Mouse (Mus musculus) midbrain, embryonic 15.5 days (tissue): ENCODE results near the gene Znrd1as. TPM values are rescaled to one million over a fixed set of nuclear protein-coding genes. Genes with fewer than 3 reads are reported as not detected.

Experiments
- ATAC-seq: fragments of 200-750 bp; cut with Nextera tagmentation; replicated peaks from 2 replicates; pipeline ENCODE4 v1.8.0; 2017; ENCODE audit warnings: moderate TSS enrichment
- H3K27ac ChIP-seq: fragments of 300-500 bp; sonication (generic); 2 replicates; pipeline ENCODE4 v1.5.1; 2015; ENCODE audit warnings: mild to moderate bottlenecking, inconsistent platforms
- H3K27me3 ChIP-seq: fragments of 300-500 bp; sonication (generic); replicated peaks from 2 replicates; pipeline ENCODE4 v1.6.1; 2015; ENCODE audit warnings: inconsistent platforms
- H3K36me3 ChIP-seq: fragments of 300-500 bp; sonication (generic); replicated peaks from 2 replicates; pipeline ENCODE4 v1.6.1; 2015; ENCODE audit warnings: inconsistent platforms
- H3K4me1 ChIP-seq: fragments of 300-500 bp; sonication (generic); 2 replicates; pipeline ENCODE4 v1.6.1; 2015; ENCODE audit warnings: inconsistent platforms
- H3K4me2 ChIP-seq: fragments of 300-500 bp; sonication (generic); 2 replicates; pipeline ENCODE4 v1.6.1; 2015; ENCODE audit warnings: inconsistent platforms, mild to moderate bottlenecking, moderate library complexity
- H3K4me3 ChIP-seq: fragments of 300-500 bp; sonication (generic); 2 replicates; pipeline ENCODE4 v1.5.1; 2015; ENCODE audit warnings: mild to moderate bottlenecking, inconsistent platforms
- H3K9ac ChIP-seq: fragments of 300-500 bp; sonication (generic); 2 replicates; pipeline ENCODE4 v1.6.1; 2015; ENCODE audit warnings: mild to moderate bottlenecking, inconsistent platforms
- H3K9me3 ChIP-seq: fragments of 300-500 bp; sonication (generic); 2 replicates; pipeline ENCODE4 v1.6.1; 2016; ENCODE audit warnings: inconsistent platforms
- WGBS: fragments of 180-500 bp; shearing (Covaris S2); methylation state at CpG from one replicate; pipeline ENCODE4 v1.1.7; 2015; ENCODE audit warnings: mixed read lengths; 5-methylcytosine and 5-hydroxymethylcytosine counted together
- polyA plus RNA-seq: library from polyadenylated mRNA; unstranded; fragments of >200 nt; fragmentation: Nextera tagmentation; extraction: Ambion mirVana; gene quantifications from 2 replicates; pipeline ENCODE4 v1.2.1, GENCODE M21; 2015

Gene Znrd1as
- 4.7 and 4.9 TPM in 2 replicates for polyA plus RNA-seq

DNA sequence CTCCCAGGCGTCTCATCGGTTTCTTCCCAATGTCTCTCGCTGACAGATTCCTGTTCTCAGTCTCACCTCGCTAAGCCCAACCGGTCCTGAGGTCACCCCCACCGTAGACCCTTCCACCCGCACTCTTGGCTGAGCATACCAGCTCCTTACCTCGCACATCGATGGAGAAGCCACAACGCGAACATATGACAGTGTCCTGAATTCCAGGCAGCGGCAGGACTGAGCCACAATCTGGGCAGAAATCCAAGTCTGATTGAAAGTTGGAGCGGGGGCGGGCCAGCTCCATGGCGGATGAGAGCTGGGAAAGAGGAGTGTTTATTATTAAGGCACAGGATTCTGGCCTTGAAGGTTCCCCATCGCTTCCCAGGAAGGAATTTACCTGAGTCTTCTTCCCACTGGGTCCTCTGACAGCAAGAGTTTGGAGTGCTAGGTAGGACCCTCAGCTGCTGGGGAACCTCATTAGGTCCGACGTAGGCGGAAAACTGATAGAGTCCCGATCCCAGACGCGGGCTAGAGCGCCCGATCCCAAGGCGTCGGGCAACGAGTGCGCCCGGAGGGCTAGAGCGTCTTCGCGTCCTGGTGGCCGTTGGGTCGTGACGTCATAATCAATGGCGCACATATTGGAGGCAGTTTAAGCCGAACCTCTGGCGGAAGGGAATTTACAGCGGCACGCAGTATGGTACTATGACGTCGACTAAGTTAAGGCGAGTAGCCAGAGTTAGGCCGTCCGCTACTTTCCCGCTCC lies at the start of gene Znrd1as, which contains the start of gene Znrd1:
Znrd1as (plus strand) TSS at position 594 of the 745 bp plus-strand sequence.
Znrd1 (minus strand) TSS at position 561 of the 745 bp plus-strand sequence.
- peak; percentile 97 for ATAC-seq
- Histone ChIP-seq H3K27me3 (no peaks in the 10 kb centered on the region), H3K36me3 (peaks cover 10% of the 10 kb centered on the region; the same call in 1 of the 2 replicates), H3K4me1 (peaks cover 27% of the 10 kb centered on the region), H3K4me2 (peak within 1 kb of the TSS; percentile 84), H3K4me3 (peak within 1 kb of the TSS; percentile 67), H3K9me3 (no peaks in the 10 kb centered on the region), H3K9ac (peak within 1 kb of the TSS; percentile 66), H3K27ac (peak within 1 kb of the TSS; percentile 80)
- under 1% methylated on average over 46 of the region's 46 CpGs for WGBS

DNA sequence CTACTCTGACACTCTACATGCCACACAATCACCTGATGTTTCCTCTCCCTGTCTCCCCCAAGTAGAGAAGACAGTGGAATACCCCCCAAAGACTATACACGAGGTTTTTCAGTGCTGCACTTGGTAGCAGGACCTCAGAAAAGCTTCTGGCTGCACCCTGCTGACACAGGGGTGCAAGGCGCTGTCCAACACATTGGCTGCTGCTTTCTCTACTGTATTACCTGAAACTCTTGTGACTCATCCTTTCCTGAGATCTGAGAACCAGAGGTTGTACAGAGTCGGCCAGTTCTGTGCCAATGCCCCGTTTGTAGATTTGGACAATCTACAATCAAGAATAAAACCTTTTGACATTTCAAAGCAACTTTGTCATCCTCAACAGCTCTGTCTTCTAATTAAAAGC lies 48.6 kb upstream of the Znrd1as start:
- Histone ChIP-seq H3K27me3 (no peaks in the 10 kb centered on the region), H3K36me3 (no peaks in the 10 kb centered on the region), H3K9ac (no peak overlapping the region), H3K27ac (no peak overlapping the region), H3K4me1 (no peaks in the 10 kb centered on the region), H3K9me3 (no peaks in the 10 kb centered on the region), H3K4me2 (no peak overlapping the region), H3K4me3 (no peak overlapping the region)
- ATAC-seq = no peak
- WGBS = 55% methylated on average over 4 of the region's 4 CpGs

DNA sequence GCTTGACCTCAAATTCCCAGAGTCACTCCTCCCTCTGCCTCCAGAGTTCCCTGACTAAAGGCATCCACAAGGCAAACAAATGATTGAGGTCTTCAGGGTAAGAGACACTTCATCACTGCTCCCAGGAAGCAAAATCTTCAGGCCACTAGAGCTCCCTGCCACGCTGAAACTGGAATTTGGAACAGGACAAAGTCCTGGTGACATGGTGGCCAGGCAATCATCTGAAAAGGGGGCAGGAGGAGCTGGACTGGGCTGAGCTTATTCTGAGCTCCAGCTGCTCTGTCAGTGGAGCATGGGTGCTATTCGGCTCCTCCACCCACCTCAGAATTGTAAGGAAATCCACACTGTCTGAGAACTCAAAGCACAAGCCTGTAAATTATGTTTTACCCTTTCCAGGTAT lies 46.4 kb upstream of the Znrd1as start:
- Histone ChIP-seq H3K4me3 (no peak overlapping the region), H3K4me1 (no peaks in the 10 kb centered on the region), H3K27me3 (no peaks in the 10 kb centered on the region), H3K9ac (no peak overlapping the region), H3K36me3 (no peaks in the 10 kb centered on the region), H3K27ac (no peak overlapping the region), H3K4me2 (no peak overlapping the region), H3K9me3 (no peaks in the 10 kb centered on the region)
- no peak for ATAC-seq
- 72% methylated on average over 2 of the region's 2 CpGs for WGBS

DNA sequence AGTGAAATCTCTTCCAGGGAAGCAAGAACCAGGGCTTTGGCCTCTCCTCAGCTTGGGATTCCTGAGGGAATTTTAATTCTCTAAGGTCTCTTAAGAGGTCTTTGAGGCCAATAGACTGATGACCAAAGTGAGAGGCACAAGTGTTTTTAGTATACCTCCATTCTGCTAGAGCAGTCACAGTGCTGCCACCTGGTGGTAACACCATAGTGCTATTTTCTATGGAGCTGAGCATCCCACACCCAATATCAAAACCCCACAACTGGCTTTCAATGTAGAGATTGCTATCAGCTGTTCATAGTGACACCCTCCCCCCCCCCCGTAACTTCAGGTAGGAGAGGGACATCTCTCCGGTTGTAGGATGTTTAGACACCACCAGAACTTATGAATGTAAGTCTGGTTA lies 44.3 kb upstream of the Znrd1as start:
- H3K9me3 ChIP-seq = no peaks in the 10 kb centered on the region
- no peak for ATAC-seq

DNA sequence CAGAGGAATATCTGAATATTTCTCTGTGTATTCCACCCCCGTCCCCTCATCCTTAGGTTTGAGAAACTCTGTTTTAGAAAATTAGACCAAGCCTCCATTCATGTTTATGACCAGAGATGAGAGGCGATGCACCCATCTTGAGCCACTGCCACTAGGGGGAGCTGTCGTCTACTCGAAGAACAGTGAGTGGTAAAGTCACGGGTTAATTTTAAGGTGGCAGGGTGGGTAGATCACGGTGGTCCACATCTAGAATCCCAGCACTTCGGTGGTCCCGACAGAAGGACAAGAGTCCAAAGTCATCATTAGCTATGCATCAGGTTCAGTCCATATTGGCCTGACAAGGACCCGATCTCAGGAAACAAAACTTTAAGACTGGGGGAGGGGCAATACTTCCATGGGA lies 43.3 kb upstream of the Znrd1as start:
- no peaks in the 10 kb centered on the region for H3K36me3 ChIP-seq
- H3K27me3 ChIP-seq = no peaks in the 10 kb centered on the region
- H3K4me2 ChIP-seq = no peak overlapping the region
- no peaks in the 10 kb centered on the region for H3K4me1 ChIP-seq
- H3K9me3 ChIP-seq = no peaks in the 10 kb centered on the region
- H3K4me3 ChIP-seq = no peak overlapping the region
- ATAC-seq = peak; percentile 11; the same call in 1 of the 2 replicates
- H3K9ac ChIP-seq = no peak overlapping the region
- no peak overlapping the region for H3K27ac ChIP-seq
- WGBS = 14% methylated on average over 9 of the region's 9 CpGs

More for the DNA sequence above, 44.3 kb upstream of the Znrd1as start:
- H3K4me3 ChIP-seq = no peak overlapping the region
- no peaks in the 10 kb centered on the region for H3K36me3 ChIP-seq
- H3K27me3 ChIP-seq = no peaks in the 10 kb centered on the region
- WGBS = 2% methylated on average over 2 of the region's 2 CpGs
- no peak overlapping the region for H3K4me2 ChIP-seq
- no peaks in the 10 kb centered on the region for H3K4me1 ChIP-seq
- no peak overlapping the region for H3K9ac ChIP-seq
- H3K27ac ChIP-seq = no peak overlapping the region

DNA sequence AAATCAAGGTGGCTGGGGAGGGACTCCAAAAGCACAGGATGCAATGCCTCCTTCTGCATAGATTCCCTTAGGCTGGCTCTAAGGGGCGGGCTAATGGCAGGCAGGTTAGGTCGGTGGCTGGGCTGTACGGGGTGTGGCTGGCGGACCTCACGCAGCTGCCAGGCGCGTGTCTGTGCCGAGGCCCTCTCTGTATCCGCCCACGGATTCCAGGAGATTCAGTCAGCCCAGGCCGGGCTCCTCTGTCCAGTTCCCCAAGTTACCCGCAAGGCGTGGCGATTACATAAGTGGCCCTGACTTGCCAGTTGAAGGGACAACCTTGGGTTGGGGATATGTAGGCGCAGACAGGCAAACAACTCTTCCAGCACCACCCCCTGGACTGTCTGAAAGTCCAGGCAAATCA lies 38.2 kb upstream of the Znrd1as start:
- Histone ChIP-seq H3K27ac (no peak overlapping the region), H3K9me3 (no peaks in the 10 kb centered on the region), H3K27me3 (no peaks in the 10 kb centered on the region), H3K36me3 (no peaks in the 10 kb centered on the region), H3K4me2 (no peak overlapping the region), H3K4me3 (no peak overlapping the region), H3K4me1 (no peaks in the 10 kb centered on the region), H3K9ac (no peak overlapping the region)
- ATAC-seq = no peak
- 56% methylated on average over 15 of the region's 15 CpGs for WGBS

DNA sequence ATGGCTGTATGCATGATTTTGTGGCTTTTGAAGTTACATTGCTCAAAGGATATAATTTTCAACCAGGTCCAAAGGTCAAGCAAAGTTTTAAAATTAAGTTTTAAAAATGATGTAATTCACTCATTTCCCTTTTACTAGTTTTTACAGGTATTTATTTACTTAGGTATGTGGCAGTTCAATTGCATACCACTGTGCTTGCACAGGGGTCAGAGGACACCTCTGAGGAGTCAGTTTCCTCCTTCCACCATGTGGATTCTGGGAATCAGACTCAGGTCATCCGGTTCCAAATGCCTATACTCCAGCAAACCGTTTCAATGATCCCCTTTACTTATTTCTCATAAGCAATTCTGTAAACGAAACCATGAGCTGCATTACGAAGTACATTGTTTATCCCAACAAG lies 35.7 kb upstream of the Znrd1as start:
- Histone ChIP-seq H3K4me1 (no peaks in the 10 kb centered on the region), H3K4me2 (no peak overlapping the region), H3K4me3 (no peak overlapping the region), H3K36me3 (no peaks in the 10 kb centered on the region), H3K9ac (no peak overlapping the region), H3K9me3 (no peaks in the 10 kb centered on the region), H3K27me3 (no peaks in the 10 kb centered on the region), H3K27ac (no peak overlapping the region)
- no peak for ATAC-seq
- WGBS = 84% methylated on average over 4 of the region's 4 CpGs

DNA sequence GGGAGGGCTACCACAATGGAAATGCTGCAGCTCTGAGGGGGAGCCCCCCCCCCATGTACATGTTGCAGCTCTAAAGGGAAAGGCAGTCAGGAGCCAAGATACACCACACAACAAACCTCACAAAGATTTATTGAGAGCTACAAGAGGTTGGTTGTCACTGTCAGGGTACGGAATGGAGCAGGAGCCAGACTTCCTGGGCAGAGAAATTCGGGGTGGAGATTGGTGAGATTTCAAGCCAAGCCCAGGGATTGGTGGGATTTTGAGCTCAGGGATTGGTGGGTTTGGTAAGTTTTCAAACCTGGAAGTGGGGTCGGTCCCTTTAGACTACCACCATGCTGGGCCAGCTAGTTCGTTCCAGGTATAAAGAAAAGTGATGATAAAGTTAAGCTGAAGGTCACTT lies 34.9 kb upstream of the Znrd1as start:
- H3K9ac ChIP-seq = no peak overlapping the region
- WGBS = 56% methylated on average over 4 of the region's 4 CpGs
- no peaks in the 10 kb centered on the region for H3K4me1 ChIP-seq
- no peak overlapping the region for H3K27ac ChIP-seq
- H3K9me3 ChIP-seq = no peaks in the 10 kb centered on the region
- H3K4me3 ChIP-seq = no peak overlapping the region
- H3K27me3 ChIP-seq = no peaks in the 10 kb centered on the region
- H3K4me2 ChIP-seq = no peak overlapping the region
- no peak for ATAC-seq
- no peaks in the 10 kb centered on the region for H3K36me3 ChIP-seq

DNA sequence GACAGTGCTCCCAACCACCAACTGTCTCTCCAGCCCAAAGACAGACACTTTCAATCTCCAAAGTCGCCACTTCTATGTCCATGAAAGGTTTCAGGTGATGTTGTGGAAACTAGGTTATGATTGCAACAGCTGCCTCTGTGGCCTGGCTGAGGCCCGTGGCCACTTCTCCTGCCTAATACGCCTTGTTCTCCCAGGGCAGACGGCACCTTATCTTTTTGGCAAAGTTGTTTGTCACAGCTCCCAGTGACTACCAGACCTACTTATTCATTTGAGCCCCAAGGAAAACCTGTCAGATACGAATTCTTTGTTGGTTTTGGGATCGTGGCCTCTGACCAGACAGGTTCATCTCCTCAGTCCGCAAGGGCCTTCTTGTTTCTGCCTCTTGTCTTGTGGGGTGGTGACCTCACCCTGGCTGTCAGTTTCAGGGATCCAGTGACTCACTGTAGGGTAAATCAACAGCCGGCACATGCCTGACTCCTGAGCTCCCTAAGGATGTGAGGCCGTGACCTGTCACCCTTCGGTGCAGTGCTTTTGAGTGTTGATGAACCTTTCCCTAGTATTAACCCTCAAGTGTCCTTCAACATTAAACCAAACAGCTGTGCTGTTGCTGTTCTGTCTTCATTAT lies 30.8 kb upstream of the Znrd1as start:
- ATAC-seq = no peak
- Histone ChIP-seq H3K4me2 (no peak overlapping the region), H3K9me3 (no peaks in the 10 kb centered on the region), H3K27ac (no peak overlapping the region), H3K9ac (no peak overlapping the region), H3K4me3 (no peak overlapping the region), H3K4me1 (no peaks in the 10 kb centered on the region), H3K36me3 (no peaks in the 10 kb centered on the region), H3K27me3 (no peaks in the 10 kb centered on the region)
- WGBS = 71% methylated on average over 10 of the region's 10 CpGs

DNA sequence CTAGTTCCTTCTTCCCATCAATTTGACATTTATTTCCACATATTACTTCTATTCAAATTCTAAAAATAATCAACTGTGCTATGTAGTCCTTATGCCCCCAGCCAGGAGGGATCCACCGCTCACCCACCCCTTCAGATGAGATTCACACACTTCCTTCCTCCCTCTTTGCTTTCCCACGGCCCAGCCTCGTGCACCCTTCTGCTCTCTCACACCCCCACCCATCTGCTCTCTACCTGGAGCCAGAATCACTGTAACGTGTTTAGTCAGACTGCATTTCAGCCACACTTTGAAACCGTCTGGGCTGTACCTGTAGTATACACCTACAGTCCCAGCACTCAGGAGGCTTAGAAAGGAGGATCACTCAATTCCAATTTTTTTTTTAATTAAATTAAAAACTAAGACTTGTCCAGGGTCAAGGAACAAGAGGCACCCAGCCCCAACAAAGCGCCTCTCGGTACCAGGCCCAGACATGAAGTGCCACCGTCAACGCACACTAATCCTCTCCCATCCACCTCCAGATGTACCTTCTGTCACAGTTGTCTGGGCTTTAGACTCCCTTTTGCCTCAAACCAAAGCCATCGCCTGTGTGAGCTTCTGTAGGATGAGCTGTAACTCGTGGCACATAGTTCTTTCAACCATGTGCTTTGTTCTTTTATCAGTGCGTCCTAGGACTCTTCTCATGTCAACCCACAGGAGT lies 29.0 kb upstream of the Znrd1as start:
- no peak overlapping the region for H3K9ac ChIP-seq

DNA sequence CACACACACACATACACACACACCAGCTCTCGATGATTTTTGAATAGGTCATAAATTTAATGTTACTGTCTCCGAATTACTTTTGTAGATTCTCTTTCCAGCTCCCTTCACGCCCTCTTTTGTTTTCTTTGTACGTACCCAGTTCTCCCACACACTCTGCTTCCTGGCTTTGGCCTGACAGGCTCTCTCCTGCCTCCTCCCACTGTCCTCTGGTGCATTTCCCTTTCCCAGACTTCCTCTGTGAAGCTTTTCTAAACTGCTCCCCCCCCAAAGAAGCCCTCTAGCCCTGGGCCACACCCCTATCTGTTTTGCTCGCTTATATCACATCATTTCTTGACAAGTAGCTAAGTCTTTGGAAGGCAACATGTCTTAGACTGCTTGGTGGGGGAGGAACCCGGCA lies 28.2 kb upstream of the Znrd1as start:
- 83% methylated on average over 6 of the region's 6 CpGs for WGBS
- ATAC-seq = no peak
- no peak overlapping the region for H3K4me2 ChIP-seq

More for the DNA sequence above, 29.0 kb upstream of the Znrd1as start:
- Histone ChIP-seq H3K9me3 (no peaks in the 10 kb centered on the region), H3K36me3 (no peaks in the 10 kb centered on the region), H3K4me1 (no peaks in the 10 kb centered on the region), H3K4me3 (no peak overlapping the region), H3K4me2 (no peak overlapping the region), H3K27me3 (no peaks in the 10 kb centered on the region), H3K27ac (no peak overlapping the region)
- ATAC-seq = no peak
- 81% methylated on average over 12 of the region's 12 CpGs for WGBS

DNA sequence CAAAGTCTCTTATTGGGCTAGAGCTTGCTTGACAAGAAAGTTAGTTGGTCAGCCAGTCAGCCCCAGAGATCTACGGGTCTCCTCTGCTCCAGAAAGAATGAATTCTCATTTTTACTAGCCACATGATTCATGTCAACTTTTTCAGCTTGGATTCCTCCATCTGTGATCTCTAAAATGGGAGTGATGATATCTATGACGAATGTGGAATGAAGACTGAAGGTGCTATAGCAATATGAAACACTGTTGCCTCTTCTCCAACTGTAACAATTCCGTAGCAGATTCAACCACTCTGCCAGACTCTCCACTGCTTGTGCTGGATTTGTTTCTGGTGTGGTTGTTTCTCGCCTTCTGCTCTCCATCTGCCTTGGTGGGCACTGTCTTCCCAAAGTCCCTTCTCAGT lies 27.3 kb upstream of the Znrd1as start:
- Histone ChIP-seq H3K9ac (no peak overlapping the region), H3K27ac (no peak overlapping the region), H3K4me1 (no peaks in the 10 kb centered on the region), H3K36me3 (no peaks in the 10 kb centered on the region), H3K27me3 (no peaks in the 10 kb centered on the region), H3K9me3 (no peaks in the 10 kb centered on the region), H3K4me2 (no peak overlapping the region), H3K4me3 (no peak overlapping the region)
- ATAC-seq = no peak
- 85% methylated on average over 4 of the region's 4 CpGs for WGBS

More for the DNA sequence above, 28.2 kb upstream of the Znrd1as start:
- Histone ChIP-seq H3K27me3 (no peaks in the 10 kb centered on the region), H3K4me3 (no peak overlapping the region), H3K9ac (no peak overlapping the region), H3K36me3 (no peaks in the 10 kb centered on the region), H3K9me3 (no peaks in the 10 kb centered on the region), H3K27ac (no peak overlapping the region), H3K4me1 (no peaks in the 10 kb centered on the region)
